Mouse (Mus musculus) urinary bladder, adult 2 months (tissue): ENCODE data around the gene Slc22a22. TPM values are rescaled to one million over a fixed set of nuclear protein-coding genes. Genes with fewer than 3 reads are reported as not detected.

Source experiments
- DNase-seq: peaks from one replicate; pipeline ENCODE4 v3.0.0; 2022; ENCODE audit warnings: low spot score
- polyA plus RNA-seq: library from polyadenylated mRNA; depleted of rRNA; stranded (reverse); fragments of >200 nt; gene quantifications from 2 replicates; pipeline ENCODE4 v1.2.3, GENCODE M21; 2012; rRNA removed

The Slc22a22 gene
- 0.06 TPM in 1 of 2 replicates, not detected in the other for polyA plus RNA-seq

- no peak for DNase-seq
Observed at GRCm38 (mm10) chr15:57477525-57477924, at the start of gene Slc22a22. Gene Slc22a22, minus strand, starts transcription at chr15:57477625.

DNA sequence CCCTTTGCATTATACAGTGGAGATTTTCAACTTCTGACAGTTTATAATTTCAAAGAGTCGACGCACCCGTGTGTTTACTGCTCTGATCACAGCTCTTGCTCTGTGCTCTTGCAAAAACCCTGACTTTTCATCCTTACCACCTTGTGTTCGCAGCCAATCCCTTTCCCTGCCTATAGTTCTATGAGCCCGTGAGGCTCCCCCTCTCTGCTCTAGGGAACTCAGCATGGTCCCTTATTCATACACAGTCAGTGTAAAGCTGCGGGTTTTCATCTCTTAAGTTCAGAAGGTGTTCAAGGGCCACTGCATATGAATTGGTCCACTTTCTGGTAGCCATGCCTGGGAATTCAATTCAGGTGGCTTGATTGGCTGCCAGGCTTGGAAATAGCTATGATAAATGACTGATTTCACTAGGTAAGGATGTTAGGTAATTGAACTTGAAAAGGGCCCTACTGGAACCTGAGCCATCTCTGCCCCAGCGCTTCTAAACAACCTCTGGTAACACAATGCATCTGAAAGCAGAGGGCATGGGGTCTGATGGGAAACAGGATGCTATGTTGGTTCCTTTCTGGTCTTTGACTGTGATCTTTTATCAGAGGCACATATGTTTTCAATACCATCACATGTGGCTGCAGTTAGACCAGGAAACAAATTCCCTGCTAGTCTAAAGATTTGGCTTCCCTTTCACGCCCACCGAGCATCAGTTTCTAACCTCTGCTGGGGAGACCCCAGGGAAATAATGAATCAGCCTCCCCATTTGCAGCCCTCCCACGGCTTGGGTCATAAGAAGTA lies 46.3 kb upstream of the Slc22a22 start:
- DNase-seq: no peak

- no peak for DNase-seq
Observed at GRCm38 (mm10) chr15:57522160-57522559, 44.7 kb upstream of the Slc22a22 start.

DNA sequence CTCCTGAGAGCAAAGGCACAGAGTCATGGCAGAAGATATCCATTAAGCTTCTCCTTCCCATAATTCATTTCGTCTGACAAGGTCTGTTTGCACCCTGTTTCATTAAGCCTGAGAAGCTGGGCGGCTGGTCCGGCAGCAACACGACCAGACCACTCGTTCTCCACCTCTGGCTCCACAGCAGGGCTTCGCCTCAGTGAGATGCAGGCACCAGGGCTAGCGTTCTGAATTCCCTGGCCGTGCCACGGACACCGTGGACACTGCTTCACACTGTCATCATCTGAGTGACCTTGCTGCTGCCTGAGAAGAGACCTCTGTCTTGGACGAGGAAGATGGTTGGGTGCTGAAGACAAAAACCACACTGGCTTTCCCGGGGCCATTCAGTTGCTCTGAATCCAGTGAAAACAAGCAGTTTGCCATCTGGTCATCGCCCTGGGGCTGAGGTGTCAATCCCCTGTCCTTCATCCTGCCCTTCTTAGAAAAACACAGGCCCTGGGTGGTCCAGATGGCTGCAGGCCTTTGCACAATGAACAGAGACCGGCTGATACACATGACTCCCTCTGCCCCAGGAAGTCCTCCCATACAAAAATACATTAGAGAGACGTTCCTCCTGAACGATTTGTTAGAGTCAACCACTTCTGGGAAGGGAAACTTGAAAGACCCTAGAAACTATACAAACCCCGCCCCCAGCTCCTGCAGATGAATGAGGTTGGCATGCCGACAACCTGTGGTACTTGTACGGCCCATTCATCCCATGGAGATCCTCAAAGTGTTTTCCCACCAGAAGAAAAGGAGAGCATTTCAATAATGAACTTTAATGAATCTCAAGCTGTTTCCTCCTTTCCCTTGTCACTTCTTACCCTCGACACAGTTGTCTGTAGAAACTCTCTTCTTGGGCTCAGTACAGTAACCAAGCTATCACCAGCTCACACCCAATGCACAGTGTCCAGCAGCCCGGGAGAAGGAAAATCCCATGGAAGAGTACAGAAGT lies 32.1 kb upstream of the Slc22a22 start:
- DNase-seq: no peak

- peak; percentile 44 for DNase-seq
Observed at GRCm38 (mm10) chr15:57508242-57509184, 31.1 kb upstream of the Slc22a22 start.

GRCm38 (mm10) chr15:57504126-57504705 lies 26.8 kb upstream of the Slc22a22 start:
- DNase-seq: no peak

DNA sequence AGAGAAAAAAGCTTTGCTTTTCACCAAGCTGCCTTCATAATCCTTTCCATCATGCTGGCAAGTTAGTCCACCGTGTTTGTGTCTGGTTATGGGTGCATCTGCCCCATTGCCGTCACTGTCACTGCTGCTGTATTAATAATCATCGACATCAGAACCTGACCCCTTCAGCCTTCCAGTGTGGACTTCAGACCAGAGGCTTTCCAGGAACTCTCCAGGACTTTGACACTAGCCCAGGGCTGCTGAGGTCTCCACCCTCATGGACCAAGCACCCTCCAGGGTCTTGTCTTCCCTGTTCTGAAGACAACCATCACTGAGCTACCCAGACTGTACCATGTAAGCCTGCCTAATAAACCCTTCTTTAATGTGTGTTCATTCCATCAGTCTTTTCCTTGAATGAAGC lies 26.2 kb upstream of the Slc22a22 start:
- no peak for DNase-seq

- no peak for DNase-seq
Observed at GRCm38 (mm10) chr15:57501559-57501958, 24.1 kb upstream of the Slc22a22 start.

DNA sequence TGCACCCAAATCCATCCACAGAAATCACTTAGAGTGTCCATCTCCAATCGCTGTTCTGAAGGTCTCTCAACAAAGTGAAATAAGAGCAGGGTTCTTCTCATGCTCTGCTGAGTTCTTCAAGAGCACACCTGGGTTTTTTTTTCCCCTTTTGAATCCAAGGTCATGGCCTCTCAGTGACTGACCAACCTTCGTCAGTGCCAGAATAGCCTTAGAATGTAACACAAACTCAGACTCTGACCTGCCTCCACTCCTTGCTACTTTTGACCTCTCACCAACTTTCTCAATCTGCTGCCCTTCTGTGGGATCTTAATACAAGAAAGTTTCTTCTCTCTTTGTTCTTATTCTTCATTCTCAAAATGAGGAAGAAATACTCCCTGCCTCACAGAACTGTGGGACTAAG lies 18.7 kb upstream of the Slc22a22 start:
- DNase-seq: no peak

GRCm38 (mm10) chr15:57482509-57482908 lies 5.1 kb upstream of the Slc22a22 start:
- DNase-seq: no peak

DNA sequence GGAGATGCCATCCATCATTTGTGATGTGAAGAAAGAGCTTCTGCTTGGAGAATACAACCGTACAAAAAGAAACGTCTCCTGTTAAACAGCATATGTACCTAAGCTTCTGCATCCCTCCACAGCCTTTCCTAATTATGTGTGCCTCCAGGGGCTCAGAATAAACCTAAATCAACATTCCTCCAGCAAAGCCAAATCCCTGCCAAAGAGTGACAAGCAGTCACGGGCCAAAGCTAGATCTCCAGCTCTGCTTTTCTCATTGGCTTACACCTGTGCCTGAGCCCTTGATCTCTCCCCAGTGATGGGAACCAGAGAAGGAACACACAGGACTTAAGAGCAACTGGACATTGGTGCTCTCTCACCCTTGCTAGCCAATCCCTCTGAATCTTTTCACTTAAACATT lies 5.8 kb downstream of the Slc22a22 start:
- no peak for DNase-seq

DNA sequence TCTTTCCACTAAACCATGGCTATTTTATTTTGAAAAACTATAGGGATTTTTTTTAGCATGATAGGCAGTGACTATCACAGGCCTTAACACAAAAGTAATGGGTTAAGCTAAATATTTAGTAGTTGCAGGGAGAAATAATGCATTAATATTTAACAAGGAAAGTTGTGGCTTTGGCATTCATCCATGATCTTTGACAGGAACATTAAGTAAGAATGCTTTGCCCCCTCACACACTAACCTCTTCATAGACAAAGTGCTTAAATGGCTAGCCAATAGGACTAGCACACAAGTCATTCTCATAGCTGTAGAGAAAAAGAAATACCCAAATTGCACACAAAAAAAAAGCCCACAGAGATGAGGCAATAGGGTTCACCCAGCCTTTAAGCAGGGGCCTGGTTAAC lies 11.4 kb downstream of the Slc22a22 start:
- no peak for DNase-seq

GRCm38 (mm10) chr15:57465061-57465460 lies 12.4 kb downstream of the Slc22a22 start:
- DNase-seq: no peak

- DNase-seq: no peak
Observed at GRCm38 (mm10) chr15:57464066-57464465, 13.4 kb downstream of the Slc22a22 start.

DNA sequence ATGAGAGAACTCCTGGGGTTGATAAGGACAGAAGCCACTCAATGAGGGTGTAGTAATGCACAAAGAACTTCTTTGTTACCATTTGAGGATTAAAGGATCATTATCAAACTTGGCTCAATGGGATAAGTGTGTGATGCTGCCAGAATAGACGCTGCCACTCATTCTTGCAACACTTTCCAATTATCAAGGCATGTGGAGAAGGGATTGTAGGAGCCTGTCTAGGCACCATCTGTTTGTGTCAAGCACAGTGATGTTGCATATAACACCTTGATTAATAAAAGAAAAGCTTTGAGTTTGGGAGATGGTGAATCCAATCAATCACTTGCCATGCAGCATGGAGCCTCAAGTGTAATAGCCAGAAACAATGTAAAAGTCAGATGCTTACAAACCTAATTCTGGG lies 16.1 kb downstream of the Slc22a22 start:
- no peak for DNase-seq

DNA sequence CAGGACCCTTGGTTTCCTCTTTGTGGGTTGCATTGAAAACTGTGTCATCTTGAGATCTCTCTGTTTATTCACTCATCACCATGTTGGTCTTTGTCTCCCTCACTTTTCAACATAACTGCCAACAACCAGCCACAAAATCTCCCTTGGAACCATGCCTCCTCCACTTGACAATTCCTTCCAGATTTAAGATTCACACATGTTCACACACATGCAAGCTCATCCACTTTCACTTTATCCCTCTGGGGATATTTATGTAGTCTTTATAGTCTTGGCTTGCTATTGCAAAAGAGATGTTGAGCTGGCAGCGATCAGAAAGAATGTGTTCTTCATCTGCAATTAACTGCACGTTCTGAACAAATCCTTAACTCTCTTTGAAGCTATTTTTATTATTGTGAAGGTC lies 20.1 kb downstream of the Slc22a22 start:
- DNase-seq: no peak

GRCm38 (mm10) chr15:57434710-57435404 lies 42.6 kb downstream of the Slc22a22 start:
- no peak for DNase-seq

DNA sequence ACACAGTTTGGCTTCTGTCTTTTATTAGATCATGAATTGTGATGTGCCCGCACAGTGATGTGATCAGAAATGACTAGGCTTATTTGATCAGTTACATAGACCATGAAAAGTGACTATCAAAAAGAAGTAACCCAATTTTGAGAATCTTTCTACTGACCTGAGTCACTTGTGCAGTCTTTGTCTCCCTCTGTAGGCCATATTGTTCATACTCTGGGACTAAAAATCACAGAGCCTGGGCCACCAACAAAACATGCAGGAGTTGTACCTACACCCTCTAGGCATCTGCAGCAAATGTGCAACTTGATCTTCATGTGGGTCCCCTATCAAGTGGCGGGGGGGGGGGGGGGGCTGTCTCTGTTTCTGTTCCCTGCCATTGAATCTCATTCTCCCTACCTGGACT lies 68.9 kb downstream of the Slc22a22 start:
- DNase-seq: no peak

DNA sequence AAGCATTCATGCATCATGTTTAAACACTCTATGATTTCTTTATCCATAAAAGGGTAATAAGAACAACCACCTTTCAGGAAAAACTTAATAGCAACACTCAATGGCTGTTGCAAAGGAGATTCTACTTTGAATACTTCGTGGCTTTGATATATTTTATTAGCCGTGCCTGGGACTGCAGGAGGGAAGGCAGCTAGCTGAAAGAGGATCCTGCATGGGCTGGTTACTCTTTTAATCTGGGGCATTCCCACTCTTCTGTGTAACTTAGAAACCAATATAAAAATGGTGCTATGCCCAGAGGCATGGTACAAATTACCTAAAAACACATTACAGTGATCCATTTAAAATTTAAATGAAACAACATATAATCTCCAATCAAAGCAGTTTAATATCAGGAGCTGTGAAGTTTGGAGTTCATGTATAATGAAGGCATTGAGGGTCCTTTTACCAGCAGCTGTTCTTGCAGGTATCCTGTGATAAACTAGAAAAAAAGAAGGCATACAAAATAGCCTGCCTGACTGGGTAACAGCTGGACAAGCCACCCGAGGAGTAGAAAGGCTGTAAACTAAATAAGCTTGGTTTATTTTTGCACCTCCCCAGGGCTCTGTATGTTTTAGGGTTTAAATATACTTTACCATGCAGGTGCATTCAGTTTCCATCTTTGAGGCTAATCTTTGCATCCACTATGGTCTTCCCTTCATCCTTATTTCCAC lies 78.8 kb downstream of the Slc22a22 start:
- no peak for DNase-seq

DNA sequence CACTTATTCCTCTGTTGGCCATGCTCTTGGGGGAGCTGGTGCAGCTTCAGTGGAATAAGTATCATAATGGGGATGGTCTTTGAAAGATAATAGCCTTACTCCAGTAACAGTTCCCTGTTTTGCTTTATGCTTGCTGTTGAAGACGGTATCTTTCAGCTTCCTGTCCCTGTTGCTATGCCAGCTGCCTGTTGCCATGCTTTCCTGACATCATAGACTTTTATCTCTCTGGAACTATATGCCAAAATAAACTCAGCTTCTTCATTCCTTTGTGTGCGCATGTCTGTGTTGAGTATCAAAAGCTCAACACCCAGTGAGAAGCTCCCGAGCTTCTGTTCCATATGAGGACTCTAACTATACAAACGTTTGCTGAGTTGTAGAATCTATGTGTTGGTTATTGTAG lies 83.4 kb downstream of the Slc22a22 start:
- DNase-seq: no peak
